Mouse (Mus musculus) CH12.LX (cell line): Measurements from ENCODE around the gene Smox.

ENCODE experiments used
- CTCF ChIP-seq, 2 experiments: IDR thresholded peaks in 1 of 2; conservative IDR thresholded peaks in 1 of 2; 2 replicates each; pipeline ENCODE4 v1.5.1; 2011 to 2012; ENCODE audit warnings: low read depth in 2 of 2, low read length in 2 of 2, improper control_type of control experiment in 1 of 2, inconsistent platforms in 1 of 2, mild to moderate bottlenecking in 1 of 2, moderate library complexity in 1 of 2
- MAFK ChIP-seq: IDR thresholded peaks from 2 replicates; pipeline ENCODE4 v1.6.1; 2011; ENCODE audit warnings: low read length, improper control_type of control experiment; ENCODE audit not compliant: insufficient replicate concordance
- NELFE ChIP-seq: IDR thresholded peaks from 2 replicates; pipeline ENCODE4 v1.6.1; 2011; ENCODE audit warnings: low read depth, low read length, improper control_type of control experiment

DNA sequence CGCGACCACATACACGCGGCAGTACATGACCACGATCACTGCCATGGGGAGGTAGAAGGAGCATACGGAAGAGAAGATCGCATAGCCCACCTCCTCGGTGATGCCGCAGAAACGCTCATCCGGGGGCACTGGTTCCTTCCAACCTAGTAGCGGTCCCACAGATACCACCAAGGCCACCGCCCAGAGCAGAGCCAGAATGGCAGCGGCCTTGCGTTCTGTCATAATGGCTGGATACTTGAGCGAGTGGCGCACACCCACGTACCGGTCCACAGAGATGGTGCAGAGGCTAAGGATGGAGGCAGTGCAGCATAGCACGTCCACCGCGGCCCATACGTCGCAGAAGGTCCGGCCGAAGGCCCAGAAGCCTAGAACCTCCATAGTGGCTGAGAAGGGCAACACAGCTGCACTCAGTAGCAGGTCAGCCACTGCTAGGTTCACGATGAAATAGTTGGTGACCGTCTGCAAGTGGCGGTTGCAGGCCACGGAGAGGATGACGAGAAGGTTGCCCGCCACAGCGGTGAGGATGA, 70.1 kb downstream of the Smox start:
- TF ChIP-seq CTCF (conservative IDR thresholded peaks at IDR 0.05 in 1 of 2, IDR thresholded peaks at IDR 0.05 in 1 of 2; ENCODE audit: low read depth in 2 of 2, low read length in 2 of 2) (no peak), NELFE (no peak), MAFK (no peak)
